In the genomic region with DNA sequence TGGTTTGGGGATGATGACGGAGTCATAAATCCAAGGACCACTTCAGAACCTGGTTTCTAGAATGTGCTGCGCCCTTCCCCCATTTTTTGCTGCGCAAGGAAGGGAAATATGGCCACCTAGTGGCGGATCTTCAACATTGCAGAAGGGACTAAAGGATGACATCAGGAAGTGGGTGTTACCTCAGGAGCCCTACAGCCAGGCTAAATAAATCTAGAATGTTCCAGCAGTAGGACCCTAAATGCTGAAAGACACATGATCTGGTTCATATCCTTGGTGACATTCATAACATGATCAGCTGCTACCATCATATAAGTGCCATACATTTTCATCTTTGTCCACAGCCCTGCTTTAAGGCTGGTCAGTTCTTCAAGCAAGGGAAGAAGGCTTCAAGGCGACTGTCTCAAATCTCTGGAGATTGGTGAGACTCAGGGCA, we compare ENCODE assay signal across 8 mouse cellular contexts. TPM values are rescaled to one million over a fixed set of nuclear protein-coding genes. Genes with fewer than 3 reads are reported as not detected.
DNase-seq lines count a peak whose midpoint lies in the region; ATAC-seq and TF ChIP-seq lines count a peak whose summit lies in the region.
"Not testable (repeated sequence)": the region's sequence is repeated elsewhere in the genome, so short reads cannot be mapped to it uniquely, and the experiment has no call there.

A gene (plus strand): TSS at position 383 of the 433 bp plus-strand sequence.

- not testable (repeated sequence) for H3K27ac ChIP-seq in ES-Bruce4 (ENCODE audit: insufficient read depth, low read length); forebrain, embryonic 11.5 days (ENCODE audit: low read depth, low read length); liver, embryonic 11.5 days (ENCODE audit: low read depth, low read length); stomach, postnatal 0 days (replicated peaks)
- peak within 1 kb of the TSS; percentile 7 for H3K27ac ChIP-seq in heart, embryonic 16.5 days (ENCODE audit: low read length)

- not testable (repeated sequence) for TF ChIP-seq CTCF in ES-Bruce4 (IDR thresholded peaks at IDR 0.05; ENCODE audit: low read depth, low read length)
- peak; percentile 74 for TF ChIP-seq CTCF in stomach, postnatal 0 days (IDR thresholded peaks at IDR 0.05; ENCODE audit: low read depth)

- TF ChIP-seq POLR2A in ES-Bruce4 (IDR thresholded peaks at IDR 0.05; ENCODE audit: insufficient read depth, low read length), result not testable (repeated sequence)

- peak within 1 kb of the TSS; percentile 63 for H3K4me2 ChIP-seq in forebrain, embryonic 11.5 days (ENCODE audit: low read depth, low read length, severe bottlenecking)
- H3K4me2 ChIP-seq in heart, embryonic 16.5 days (ENCODE audit: low read depth, low read length), result peak within 1 kb of the TSS; percentile 70
- peak within 1 kb of the TSS; percentile 70 for H3K4me2 ChIP-seq in liver, embryonic 11.5 days
- H3K4me2 ChIP-seq in stomach, postnatal 0 days (replicated peaks; ENCODE audit: low read depth), result peak within 1 kb of the TSS; percentile 66

- not testable (repeated sequence) for H3K27me3 ChIP-seq in ES-Bruce4 (ENCODE audit: control insufficient read depth, insufficient read depth, low read length, poor library complexity, severe bottlenecking); forebrain, embryonic 11.5 days (ENCODE audit: control insufficient read depth, insufficient read depth, low read length); heart, embryonic 16.5 days (ENCODE audit: control insufficient read depth, insufficient read depth, low read length); liver, embryonic 11.5 days (replicated peaks; ENCODE audit: control insufficient read depth, insufficient read depth, low read length); stomach, postnatal 0 days (ENCODE audit: control insufficient read depth, insufficient read depth, low read length)

- 13% methylated on average over 3 of the region's 5 CpGs for WGBS in forebrain, embryonic 11.5 days
- 7% methylated on average over 3 of the region's 5 CpGs for whole genome bisulfite sequencing in heart, embryonic 16.5 days
- 12% methylated on average over 3 of the region's 5 CpGs for WGBS in liver, embryonic 11.5 days
- WGBS in stomach, postnatal 0 days, result 17% methylated on average over 3 of the region's 5 CpGs

- not testable (repeated sequence) for TF ChIP-seq EP300 in ES-Bruce4 (IDR thresholded peaks at IDR 0.05; ENCODE audit: insufficient read depth, low read depth, low read length); stomach, postnatal 0 days (optimal IDR thresholded peaks at IDR 0.05)

- peak; percentile 26; the same call in 1 of the 2 replicates for ATAC-seq in forebrain, embryonic 11.5 days (replicated peaks; ENCODE audit: low FRiP score)
- ATAC-seq in heart, embryonic 16.5 days (replicated peaks; ENCODE audit: extremely low read depth, insufficient read depth, low FRiP score), result 0 out of 2 replicates have a peak, but pooled peaks have one; percentile 25
- ATAC-seq in liver, embryonic 11.5 days (replicated peaks; ENCODE audit: low FRiP score), result not testable (repeated sequence)
- ATAC-seq in stomach, postnatal 0 days (ENCODE audit: low FRiP score, low TSS enrichment), result peak; percentile 39

- H3K9ac ChIP-seq in ES-Bruce4 (ENCODE audit: low read depth, poor library complexity, severe bottlenecking), result peak within 1 kb of the TSS; percentile 83
- peak within 1 kb of the TSS; percentile 59 for H3K9ac ChIP-seq in forebrain, embryonic 11.5 days (ENCODE audit: low read length)
- H3K9ac ChIP-seq in heart, embryonic 16.5 days (ENCODE audit: low read length), result peak within 1 kb of the TSS; percentile 70
- H3K9ac ChIP-seq in liver, embryonic 11.5 days (ENCODE audit: low read depth, low read length), result peak within 1 kb of the TSS; percentile 43; the same call in 1 of the 2 replicates
- peak within 1 kb of the TSS; percentile 51 for H3K9ac ChIP-seq in stomach, postnatal 0 days (ENCODE audit: low read length)

- peak; percentile 6 for DNase-seq in c-Kit-positive CD71-positive TER-119-positive erythroid progenitor cells, embryonic 14.5 days (ENCODE audit: low spot score)
- DNase-seq in forebrain, embryonic 11.5 days (ENCODE audit: low spot score), result peak; percentile 61
- peak; percentile 67 for DNase-seq in kidney, postnatal 10 days
- not testable (repeated sequence) for DNase-seq in liver, embryonic 11.5 days (ENCODE audit: low spot score)
- peak; percentile 79 for DNase-seq in naive thymus-derived CD4-positive, alpha-beta T cell, adult 2 months (ENCODE audit: low read depth)
- peak; percentile 30 for DNase-seq in stomach, postnatal 0 days (ENCODE audit: low spot score)

- H3K4me1 ChIP-seq in ES-Bruce4 (ENCODE audit: control insufficient read depth, insufficient read depth, low read length); forebrain, embryonic 11.5 days (replicated peaks; ENCODE audit: control insufficient read depth, insufficient read depth, low read length); heart, embryonic 16.5 days (ENCODE audit: control insufficient read depth, insufficient read depth, low read length); liver, embryonic 11.5 days (replicated peaks; ENCODE audit: control insufficient read depth, insufficient read depth, low read length); stomach, postnatal 0 days (replicated peaks; ENCODE audit: control insufficient read depth, insufficient read depth): not testable (repeated sequence)

- H3K4me3 ChIP-seq in ES-Bruce4 (ENCODE audit: low read depth, low read length), result peak within 1 kb of the TSS; percentile 78
- peak within 1 kb of the TSS; percentile 50 for H3K4me3 ChIP-seq in forebrain, embryonic 11.5 days (ENCODE audit: low read depth, low read length)
- H3K4me3 ChIP-seq in heart, embryonic 16.5 days (ENCODE audit: low read length), result peak within 1 kb of the TSS; percentile 59
- peak within 1 kb of the TSS; percentile 57 for H3K4me3 ChIP-seq in liver, embryonic 11.5 days (ENCODE audit: low read depth, low read length)
- peak within 1 kb of the TSS; percentile 45 for H3K4me3 ChIP-seq in stomach, postnatal 0 days (ENCODE audit: low read depth, low read length)

- not testable (repeated sequence) for H3K36me3 ChIP-seq in ES-Bruce4 (ENCODE audit: control insufficient read depth, insufficient read depth, low read length, poor library complexity, severe bottlenecking); forebrain, embryonic 11.5 days (ENCODE audit: control insufficient read depth, insufficient read depth, low read length); heart, embryonic 16.5 days (ENCODE audit: control insufficient read depth, insufficient read depth); liver, embryonic 11.5 days (ENCODE audit: control insufficient read depth, insufficient read depth, low read length); stomach, postnatal 0 days (ENCODE audit: control insufficient read depth, insufficient read depth, low read length)

- not testable (repeated sequence) for H3K9me3 ChIP-seq in ES-Bruce4 (replicated peaks; ENCODE audit: control insufficient read depth, insufficient read depth, low read length, poor library complexity, severe bottlenecking); forebrain, embryonic 11.5 days (ENCODE audit: control insufficient read depth, low read length); heart, embryonic 16.5 days (replicated peaks; ENCODE audit: control insufficient read depth, low read length); liver, embryonic 11.5 days (ENCODE audit: control insufficient read depth, low read length); stomach, postnatal 0 days (ENCODE audit: control insufficient read depth, low read length)

RNA-seq across cellular contexts. Expression of the gene that starts here (rescaled TPM):
- 25.7 and 29.8 TPM in 2 replicates for polyA plus RNA-seq in ES-Bruce4 (2011; ENCODE audit: insufficient read depth, insufficient read length, low read depth, missing spikeins)
- 65.5 and 71.6 TPM in 2 replicates for polyA plus RNA-seq in forebrain, embryonic 11.5 days (2014; fragmentation: Nextera tagmentation; extraction: Ambion mirVana)
- 63.7 and 71.2 TPM in 2 replicates for polyA plus RNA-seq in heart, embryonic 16.5 days (2015; fragmentation: Nextera tagmentation; extraction: Ambion mirVana)
- polyA plus RNA-seq in liver, embryonic 11.5 days (2014; fragmentation: Nextera tagmentation; extraction: Ambion mirVana), result 35.6 and 36.8 TPM in 2 replicates
- polyA plus RNA-seq in stomach, postnatal 0 days (2015; fragmentation: Nextera tagmentation; extraction: Ambion mirVana), result 16.1 and 16.6 TPM in 2 replicates
